Mouse (Mus musculus) cerebellum, adult 2 months (tissue): ENCODE data around the gene Thsd7a.

ENCODE experiments used
- CTCF ChIP-seq: fragments of 200-500 bp; IDR thresholded peaks from 2 replicates; pipeline ENCODE4 v1.5.1; 2011; ENCODE audit warnings: low read depth, mild to moderate bottlenecking, control low read depth, low read length, moderate library complexity, borderline replicate concordance; ENCODE audit not compliant: insufficient read depth
- POLR2A ChIP-seq: fragments of 200-500 bp; IDR thresholded peaks from 2 replicates; pipeline ENCODE4 v1.6.1; 2011; ENCODE audit warnings: low read length, control low read depth, borderline replicate concordance; ENCODE audit not compliant: insufficient read depth

DNA sequence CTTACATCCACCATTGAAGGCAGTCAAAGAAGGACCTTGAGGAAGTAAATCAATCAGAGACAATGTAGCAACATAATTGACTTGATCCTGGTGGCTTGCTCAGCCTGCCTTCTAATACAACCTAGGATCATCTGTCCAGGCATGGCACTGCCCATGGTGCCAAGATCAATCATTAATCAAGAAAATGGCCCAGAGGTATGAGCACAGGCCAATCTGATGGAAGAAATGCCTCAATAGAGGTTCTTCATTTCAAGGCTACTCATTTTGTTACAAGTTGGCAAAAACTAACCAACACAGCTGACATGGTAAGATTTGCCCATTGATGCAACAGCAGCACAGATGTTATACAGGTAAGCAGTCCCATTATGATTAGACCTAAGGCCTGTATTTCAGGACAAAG, 309.6 kb downstream of the Thsd7a start:
- TF ChIP-seq CTCF = no peak
- TF ChIP-seq POLR2A = no peak
